15 mouse cellular contexts compared by ENCODE assay signal in the genomic region with DNA sequence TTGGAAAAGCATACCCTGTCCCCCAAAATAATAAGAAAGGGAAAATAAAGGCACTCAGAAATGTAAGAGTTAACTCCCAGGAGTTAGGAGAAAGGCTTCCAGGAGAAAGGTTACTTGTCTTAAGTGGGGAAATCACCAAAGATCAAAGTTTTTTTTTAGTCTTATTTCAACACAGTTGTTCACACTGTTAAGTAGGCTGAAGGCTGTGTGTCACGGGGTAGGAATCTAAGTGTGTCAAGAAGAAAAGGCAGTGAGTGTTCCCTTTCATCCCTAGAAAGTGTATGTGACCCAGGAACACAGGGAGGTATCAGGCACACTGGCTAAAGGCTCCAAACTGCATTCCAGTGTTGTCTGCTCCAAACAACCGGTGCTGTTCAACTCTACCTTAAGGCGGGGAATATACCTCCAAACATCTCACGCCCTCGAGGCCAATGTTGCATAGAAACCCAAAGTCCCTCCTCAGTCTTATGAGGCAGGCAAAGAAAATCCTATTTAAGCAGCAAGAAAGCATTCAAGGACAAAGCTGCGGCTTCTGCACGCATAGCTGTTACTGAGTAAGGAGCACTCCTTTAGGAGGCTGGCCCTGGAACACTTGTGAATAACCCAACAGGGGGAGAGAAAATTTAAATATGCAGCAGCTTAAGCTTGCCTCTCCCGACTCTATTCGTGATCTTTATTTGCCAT. TPM values are rescaled to one million over a fixed set of nuclear protein-coding genes. Genes with fewer than 3 reads are reported as not detected.
A peak's percentile ranks its signal among the peaks of the same experiment; 100 is the strongest.
DNase-seq lines count a peak whose midpoint lies in the region; ATAC-seq lines count a peak whose summit lies in the region.
"Had no signal": no experiment of that assay in that cellular context is flagged by ENCODE, and none has a peak within 500 bp of the region (broad histone marks: within the 10 kb centered on the region; RNA-seq: fewer than 3 reads in every experiment).

No protein-coding gene starts in this region.

- H3K36me3 ChIP-seq in heart, embryonic 16.5 days (ENCODE audit: control insufficient read depth, insufficient read depth), result no peaks in the 10 kb centered on the region
- H3K36me3 ChIP-seq in heart, embryonic 11.5 days (ENCODE audit: control insufficient read depth, insufficient read depth, low read length), result no peaks in the 10 kb centered on the region
- H3K36me3 ChIP-seq in midbrain, embryonic 12.5 days, result no peaks in the 10 kb centered on the region
- no peaks in the 10 kb centered on the region for H3K36me3 ChIP-seq in midbrain, embryonic 13.5 days
- H3K36me3 ChIP-seq in intestine, embryonic 16.5 days (ENCODE audit: control insufficient read depth, insufficient read depth, low read length), result no peaks in the 10 kb centered on the region
- H3K36me3 ChIP-seq: forebrain, embryonic 12.5 days had no signal

- H3K4me2 ChIP-seq in heart, embryonic 16.5 days (ENCODE audit: low read depth, low read length), result no peak overlapping the region; the same call in 1 of the 2 replicates
- H3K4me2 ChIP-seq in heart, embryonic 11.5 days, result no peak overlapping the region
- 0 out of 2 replicates have a peak overlapping the region, but pooled peaks have one; percentile 1 for H3K4me2 ChIP-seq in midbrain, embryonic 12.5 days (replicated peaks)
- no peak overlapping the region for H3K4me2 ChIP-seq in midbrain, embryonic 13.5 days (replicated peaks)
- H3K4me2 ChIP-seq in intestine, embryonic 16.5 days (ENCODE audit: low read depth, low read length), result no peak overlapping the region

- no peaks in the 10 kb centered on the region for H3K27me3 ChIP-seq in heart, embryonic 16.5 days (ENCODE audit: control insufficient read depth, insufficient read depth, low read length)
- H3K27me3 ChIP-seq in heart, embryonic 11.5 days (ENCODE audit: control insufficient read depth, insufficient read depth, low read length), result no peaks in the 10 kb centered on the region; the same call in 1 of the 2 replicates
- H3K27me3 ChIP-seq in midbrain, embryonic 12.5 days, result peaks cover 46% of the 10 kb centered on the region
- H3K27me3 ChIP-seq in midbrain, embryonic 13.5 days, result peaks cover 41% of the 10 kb centered on the region
- H3K27me3 ChIP-seq in intestine, embryonic 16.5 days (replicated peaks; ENCODE audit: control insufficient read depth, insufficient read depth, low read length), result no peaks in the 10 kb centered on the region

- peak overlapping the region; percentile 21; the same call in 1 of the 2 replicates for H3K9ac ChIP-seq in heart, embryonic 16.5 days (ENCODE audit: low read length)
- no peak overlapping the region for H3K9ac ChIP-seq in heart, embryonic 11.5 days (ENCODE audit: low read depth, low read length)
- no peak overlapping the region for H3K9ac ChIP-seq in midbrain, embryonic 12.5 days (replicated peaks)
- no peak overlapping the region for H3K9ac ChIP-seq in midbrain, embryonic 13.5 days (replicated peaks)
- H3K9ac ChIP-seq in intestine, embryonic 16.5 days (ENCODE audit: low read depth, low read length), result peak overlapping the region; percentile 23; the same call in 1 of the 2 replicates
- H3K9ac ChIP-seq: forebrain, embryonic 12.5 days had no signal

- H3K4me1 ChIP-seq in heart, embryonic 16.5 days (ENCODE audit: control insufficient read depth, insufficient read depth, low read length), result peaks cover 17% of the 10 kb centered on the region
- peaks cover 15% of the 10 kb centered on the region for H3K4me1 ChIP-seq in heart, embryonic 11.5 days (ENCODE audit: control insufficient read depth, insufficient read depth, low read length)
- H3K4me1 ChIP-seq in midbrain, embryonic 12.5 days, result peaks cover 24% of the 10 kb centered on the region
- H3K4me1 ChIP-seq in midbrain, embryonic 13.5 days (replicated peaks), result peaks cover 34% of the 10 kb centered on the region
- H3K4me1 ChIP-seq in intestine, embryonic 16.5 days (ENCODE audit: control insufficient read depth, insufficient read depth, low read length), result peaks cover 16% of the 10 kb centered on the region

- 0 out of 2 replicates have a peak, but pooled peaks cover 2% of the 10 kb centered on the region for H3K9me3 ChIP-seq in heart, embryonic 16.5 days (replicated peaks; ENCODE audit: control insufficient read depth, low read length)
- no peaks in the 10 kb centered on the region for H3K9me3 ChIP-seq in heart, embryonic 11.5 days (replicated peaks; ENCODE audit: control insufficient read depth, low read length)
- H3K9me3 ChIP-seq in midbrain, embryonic 12.5 days, result no peaks in the 10 kb centered on the region
- no peaks in the 10 kb centered on the region; the same call in 1 of the 2 replicates for H3K9me3 ChIP-seq in midbrain, embryonic 13.5 days
- no peaks in the 10 kb centered on the region for H3K9me3 ChIP-seq in intestine, embryonic 16.5 days (ENCODE audit: control insufficient read depth, low read length)
- H3K9me3 ChIP-seq: forebrain, embryonic 12.5 days had no signal

- ATAC-seq in heart, embryonic 16.5 days (replicated peaks; ENCODE audit: extremely low read depth, insufficient read depth, low FRiP score), result no peak
- no peak for ATAC-seq in heart, embryonic 11.5 days (replicated peaks; ENCODE audit: insufficient number of reproducible peaks, low FRiP score, low TSS enrichment)
- peak; percentile 59 for ATAC-seq in midbrain, embryonic 12.5 days (ENCODE audit: low FRiP score, low read depth)
- no peak for ATAC-seq in midbrain, embryonic 13.5 days
- peak; percentile 16; the same call in 1 of the 2 replicates for ATAC-seq in intestine, embryonic 16.5 days

- H3K27ac ChIP-seq in heart, embryonic 16.5 days (ENCODE audit: low read length), result peak overlapping the region; percentile 60
- no peak overlapping the region for H3K27ac ChIP-seq in heart, embryonic 11.5 days (ENCODE audit: low read depth, low read length)
- H3K27ac ChIP-seq in midbrain, embryonic 12.5 days (replicated peaks), result no peak overlapping the region
- no peak overlapping the region for H3K27ac ChIP-seq in midbrain, embryonic 13.5 days
- H3K27ac ChIP-seq in intestine, embryonic 16.5 days (ENCODE audit: low read length), result peak overlapping the region; percentile 78
- H3K27ac ChIP-seq: forebrain, embryonic 12.5 days; macrophage had no signal

- DNase-seq in yolk sac, embryonic 10.5 days (ENCODE audit: low spot score), result peak; percentile 22
- DNase-seq in left cerebral cortex, adult 9 months (ENCODE audit: low spot score in 2 of 2), result no peak
- no peak for DNase-seq in kidney, postnatal 14 days
- DNase-seq: adrenal gland, postnatal 10 days; cerebellum, adult 8-10 months; gastrocnemius, postnatal 14 days; kidney, adult 11 months; thymus, postnatal 14 days had no signal

- no peak overlapping the region for H3K4me3 ChIP-seq in heart, embryonic 16.5 days (ENCODE audit: low read length)
- no peak overlapping the region for H3K4me3 ChIP-seq in heart, embryonic 11.5 days (ENCODE audit: low read depth, low read length)
- H3K4me3 ChIP-seq in midbrain, embryonic 12.5 days, result no peak overlapping the region
- H3K4me3 ChIP-seq in midbrain, embryonic 13.5 days (replicated peaks), result no peak overlapping the region
- no peak overlapping the region for H3K4me3 ChIP-seq in intestine, embryonic 16.5 days (ENCODE audit: low read length)
- H3K4me3 ChIP-seq: forebrain, embryonic 12.5 days had no signal

- 47% methylated on average over 9 of the region's 9 CpGs for WGBS in heart, embryonic 16.5 days
- WGBS in heart, embryonic 11.5 days (ENCODE audit: insufficient replicate concordance), result 27% methylated on average over 9 of the region's 9 CpGs
- WGBS in midbrain, embryonic 12.5 days, result 8% methylated on average over 9 of the region's 9 CpGs
- WGBS in midbrain, embryonic 13.5 days, result 7% methylated on average over 9 of the region's 9 CpGs
- 46% methylated on average over 9 of the region's 9 CpGs for WGBS in intestine, embryonic 16.5 days

RNA-seq across cellular contexts. Expression of a gene that starts 39.5 kb away (rescaled TPM):
- polyA plus RNA-seq in heart, embryonic 16.5 days (2015; fragmentation: Nextera tagmentation; extraction: Ambion mirVana), result 30.5 and 31.4 TPM in 2 replicates
- 6.8 and 7.9 TPM in 2 replicates for polyA plus RNA-seq in heart, embryonic 11.5 days (2014; fragmentation: Nextera tagmentation; extraction: Ambion mirVana)
- 2.2 TPM in 2 replicates for polyA plus RNA-seq in midbrain, embryonic 12.5 days (2016; fragmentation: Nextera tagmentation; extraction: Ambion mirVana)
- 3.9 and 4.0 TPM in 2 replicates for polyA plus RNA-seq in midbrain, embryonic 13.5 days (2015; fragmentation: Nextera tagmentation; extraction: Ambion mirVana)
- polyA plus RNA-seq in intestine, embryonic 16.5 days (2015; fragmentation: Nextera tagmentation; extraction: Ambion mirVana), result 69.4 and 73.6 TPM in 2 replicates

Comparison
In these comparisons a context has a peak if more than half of its experiments do, and no peak if none do; other contexts are left out.
1. ATAC-seq: peak in midbrain, embryonic 12.5 days (single experiment) and intestine, embryonic 16.5 days (single experiment); none in heart, embryonic 16.5 days (single experiment), heart, embryonic 11.5 days (single experiment) and midbrain, embryonic 13.5 days (single experiment).
2. H3K27ac ChIP-seq: peak in heart, embryonic 16.5 days (single experiment) and intestine, embryonic 16.5 days (single experiment); none in heart, embryonic 11.5 days (single experiment), midbrain, embryonic 12.5 days (single experiment) and midbrain, embryonic 13.5 days (single experiment).
3. H3K9ac ChIP-seq: peak in heart, embryonic 16.5 days (single experiment) and intestine, embryonic 16.5 days (single experiment); none in heart, embryonic 11.5 days (single experiment), midbrain, embryonic 12.5 days (single experiment) and midbrain, embryonic 13.5 days (single experiment).